Mouse (Mus musculus) cortical plate, adult 2 months (tissue): Measurements from ENCODE around the gene Rpp38.

Experiments
- CTCF ChIP-seq: fragments of 200-500 bp; IDR thresholded peaks from 2 replicates; pipeline ENCODE4 v1.5.1; 2011; ENCODE audit warnings: mild to moderate bottlenecking, control low read depth, low read length; ENCODE audit not compliant: insufficient read depth; ENCODE audit errors: extremely low read depth
- POLR2A ChIP-seq: fragments of 200-500 bp; IDR thresholded peaks from 2 replicates; pipeline ENCODE4 v1.6.1; 2011; ENCODE audit warnings: mild to moderate bottlenecking, low read length, control low read depth; ENCODE audit not compliant: insufficient read depth; ENCODE audit errors: extremely low read depth

- TF ChIP-seq CTCF (peak; percentile 45; the same call in 1 of the 2 replicates), POLR2A (no peak)
These were observed 5.1 kb downstream of the Rpp38 start for GRCm38 (mm10) chr2:3327351-3327750.
